Mouse (Mus musculus) MEL (cell line): ENCODE results near the gene Kcnrg. TPM values are rescaled to one million over a fixed set of nuclear protein-coding genes. Genes with fewer than 3 reads are reported as not detected.

Experiments used
- DNase-seq: peaks from one replicate; pipeline ENCODE4 v3.0.0; 2011; ENCODE audit warnings: low read depth, low spot score
- H3K27ac ChIP-seq: 2 replicates; pipeline ENCODE4 v1.5.1; 2012; ENCODE audit warnings: low read depth, mild to moderate bottlenecking, control low read depth, low read length, moderate library complexity; ENCODE audit not compliant: control insufficient read depth
- H3K27me3 ChIP-seq, 2 experiments: fragments of 150-350 bp in 1 of 2; sonication (generic) in 1 of 2; 2 replicates each; pipeline ENCODE4 v1.6.1; 2012; ENCODE audit warnings: low read length in 2 of 2, mild to moderate bottlenecking in 2 of 2, improper control_type of control experiment in 1 of 2, moderate library complexity in 1 of 2; ENCODE audit not compliant: insufficient read depth in 2 of 2, control insufficient read depth in 1 of 2
- H3K36me3 ChIP-seq, 2 experiments: 2 replicates each; pipeline ENCODE4 v1.6.1; 2012 to 2014; ENCODE audit warnings: low read length in 2 of 2, improper control_type of control experiment in 1 of 2, inconsistent platforms in 1 of 2, mild to moderate bottlenecking in 1 of 2; ENCODE audit not compliant: insufficient read depth in 2 of 2, control insufficient read depth in 1 of 2
- H3K4me1 ChIP-seq, 2 experiments: fragments of 150-350 bp in 1 of 2; sonication (generic) in 1 of 2; 2 replicates each; pipeline ENCODE4 v1.6.1; 2012; ENCODE audit warnings: low read length in 2 of 2, improper control_type of control experiment in 1 of 2, mild to moderate bottlenecking in 1 of 2; ENCODE audit not compliant: insufficient read depth in 2 of 2, control insufficient read depth in 1 of 2
- H3K4me3 ChIP-seq, 2 experiments: fragments of 150-350 bp in 1 of 2; sonication (generic) in 1 of 2; 2 replicates each; pipeline ENCODE4 v1.5.1; 2012; ENCODE audit warnings: low read depth in 2 of 2, low read length in 2 of 2, mild to moderate bottlenecking in 2 of 2, moderate library complexity in 2 of 2, control low read depth in 1 of 2, improper control_type of control experiment in 1 of 2; ENCODE audit not compliant: control insufficient read depth in 1 of 2, insufficient read depth in 1 of 2
- H3K79me2 ChIP-seq: 2 replicates; pipeline ENCODE4 v1.6.1; 2012; ENCODE audit warnings: mild to moderate bottlenecking, low read length, moderate library complexity; ENCODE audit not compliant: control insufficient read depth, poor library complexity, insufficient read depth
- H3K9ac ChIP-seq: 2 replicates; pipeline ENCODE4 v1.6.1; 2012; ENCODE audit warnings: low read depth, mild to moderate bottlenecking, control low read depth, low read length, moderate library complexity; ENCODE audit not compliant: control insufficient read depth, poor library complexity, severe bottlenecking
- H3K9me3 ChIP-seq: fragments of 150-350 bp; sonication (generic); replicated peaks from 2 replicates; pipeline ENCODE4 v1.6.1; 2012; ENCODE audit warnings: mild to moderate bottlenecking, low read length, improper control_type of control experiment, moderate library complexity; ENCODE audit not compliant: insufficient read depth
- CHD1 ChIP-seq: IDR thresholded peaks from 2 replicates; pipeline ENCODE4 v1.6.1; 2012; ENCODE audit warnings: low read depth, mild to moderate bottlenecking, inconsistent platforms, low read length, improper control_type of control experiment
- CHD2 ChIP-seq: IDR thresholded peaks from 2 replicates; pipeline ENCODE4 v1.6.1; 2011; ENCODE audit warnings: low read length, improper control_type of control experiment
- ETS1 ChIP-seq: IDR thresholded peaks from 2 replicates; pipeline ENCODE4 v1.6.1; 2012; ENCODE audit warnings: low read depth, mild to moderate bottlenecking, inconsistent platforms, low read length, improper control_type of control experiment, moderate library complexity
- GABPA ChIP-seq: IDR thresholded peaks from 2 replicates; pipeline ENCODE4 v1.6.1; 2012; ENCODE audit warnings: low read depth, mild to moderate bottlenecking, inconsistent platforms, low read length, improper control_type of control experiment, moderate library complexity
- GATA1 ChIP-seq: IDR thresholded peaks from 2 replicates; pipeline ENCODE4 v1.6.1; 2011; ENCODE audit warnings: low read depth, low read length, improper control_type of control experiment
- MAFK ChIP-seq: IDR thresholded peaks from 2 replicates; pipeline ENCODE4 v1.6.1; 2011; ENCODE audit warnings: low read depth, mild to moderate bottlenecking, low read length, improper control_type of control experiment, borderline replicate concordance
- MXI1 ChIP-seq: IDR thresholded peaks from 2 replicates; pipeline ENCODE4 v1.6.1; 2011; ENCODE audit warnings: mild to moderate bottlenecking, low read depth, low read length, improper control_type of control experiment
- MYB ChIP-seq: IDR thresholded peaks from 2 replicates; pipeline ENCODE4 v1.6.1; 2011; ENCODE audit warnings: mild to moderate bottlenecking, low read depth, low read length, improper control_type of control experiment
- NRF1 ChIP-seq: IDR thresholded peaks from 2 replicates; pipeline ENCODE4 v1.6.1; 2014; ENCODE audit warnings: low read depth, mild to moderate bottlenecking, inconsistent platforms, low read length, improper control_type of control experiment, moderate library complexity; ENCODE audit not compliant: poor library complexity, insufficient read depth, severe bottlenecking
- POLR2AphosphoS2 ChIP-seq: IDR thresholded peaks from 2 replicates; pipeline ENCODE4 v1.6.1; 2011; ENCODE audit warnings: low read length, improper control_type of control experiment
- POLR2AphosphoS5 ChIP-seq: IDR thresholded peaks from 2 replicates; pipeline ENCODE4 v1.6.1; 2012; ENCODE audit warnings: low read depth, borderline replicate concordance, mild to moderate bottlenecking, inconsistent platforms, low read length, moderate library complexity, mixed read lengths
- RCOR1 ChIP-seq: IDR thresholded peaks from 2 replicates; pipeline ENCODE4 v1.6.1; 2012; ENCODE audit warnings: low read depth, mild to moderate bottlenecking, inconsistent platforms, low read length, improper control_type of control experiment
- TAL1 ChIP-seq: IDR thresholded peaks from 2 replicates; pipeline ENCODE4 v1.6.1; 2012; ENCODE audit warnings: mild to moderate bottlenecking, inconsistent platforms, low read length, moderate library complexity, mixed read lengths
- TCF12 ChIP-seq: IDR thresholded peaks from 2 replicates; pipeline ENCODE4 v1.6.1; 2014; ENCODE audit warnings: low read depth, mild to moderate bottlenecking, inconsistent platforms, low read length, improper control_type of control experiment, moderate library complexity
- UBTF ChIP-seq: IDR thresholded peaks from 2 replicates; pipeline ENCODE4 v1.6.1; 2012; ENCODE audit warnings: low read depth, mild to moderate bottlenecking, inconsistent platforms, low read length, improper control_type of control experiment, moderate library complexity, borderline replicate concordance; ENCODE audit not compliant: insufficient read depth
- USF1 ChIP-seq: IDR thresholded peaks from 2 replicates; pipeline ENCODE4 v1.6.1; 2014; ENCODE audit warnings: low read depth, mild to moderate bottlenecking, inconsistent platforms, low read length, improper control_type of control experiment, moderate library complexity
- ZNF384 ChIP-seq: IDR thresholded peaks from 2 replicates; pipeline ENCODE4 v1.6.1; 2012; ENCODE audit warnings: low read depth, mild to moderate bottlenecking, inconsistent platforms, low read length, improper control_type of control experiment
- polyA plus RNA-seq, 2 experiments: library from polyadenylated mRNA; stranded (reverse) in 1 of 2; unstranded in 1 of 2; fragments of >175 nt in 1 of 2; fragments of >200 nt in 1 of 2; gene quantifications; 2 replicates each; pipeline versions ENCODE4 v1.2.1 to v1.2.4; 2012; ENCODE audit warnings: low replicate concordance in 2 of 2, low read depth in 1 of 2; ENCODE audit not compliant: insufficient read length in 2 of 2, insufficient read depth in 1 of 2, missing spikeins in 1 of 2
- total RNA-seq: library from RNA; depleted of rRNA; stranded (reverse); fragments of 300-350 nt; gene quantifications from 2 replicates; pipeline ENCODE4 v1.2.3, GENCODE M21; 2012

The Kcnrg gene
- total and polyA plus RNA-seq, 3 experiments: 0.04 to 0.15 TPM; not detected in 1

DNA sequence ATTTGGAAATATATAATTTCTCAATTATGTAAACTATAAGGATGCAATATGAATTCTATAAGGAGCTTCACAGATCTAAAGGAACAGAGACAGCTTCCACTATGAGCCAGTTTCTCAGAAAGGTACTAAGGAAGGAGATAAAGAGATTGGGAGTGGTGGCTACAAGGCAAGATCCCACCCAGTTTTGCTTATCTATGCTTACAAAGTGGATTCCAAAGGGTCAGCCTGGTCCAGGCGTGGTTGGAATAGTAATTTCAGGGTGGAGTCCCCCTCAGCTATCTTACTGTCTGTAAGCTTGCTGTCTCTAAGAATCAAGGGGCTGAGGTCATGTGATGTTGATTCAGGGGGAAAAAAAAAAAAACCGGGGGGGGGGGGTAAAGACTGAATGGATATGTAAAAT lies 49.2 kb downstream of the Kcnrg start:
- peak; percentile 32 for DNase-seq
- H3K9ac ChIP-seq: no peak overlapping the region
- H3K4me3 ChIP-seq: no peak overlapping the region
- peaks cover 8 to 14% of the 10 kb centered on the region in 2 experiments for H3K4me1 ChIP-seq
- no peaks in the 10 kb centered on the region for H3K9me3 ChIP-seq
- peaks cover 0 to 23% of the 10 kb centered on the region in 2 experiments; a peak in 2 of 4 replicates for H3K36me3 ChIP-seq
- 0 out of 2 replicates have a peak overlapping the region, but pooled peaks have one; percentile 12 for H3K27ac ChIP-seq
- no peaks in the 10 kb centered on the region; the same call in 1 of the 2 replicates for H3K79me2 ChIP-seq
- TF ChIP-seq GATA1 (peak; percentile 50; the same call in 1 of the 2 replicates), MXI1 (no peak), POLR2AphosphoS5 (no peak), ETS1 (no peak), MYB (no peak), USF1 (peak; percentile 71), GABPA (no peak), ZNF384 (peak; percentile 41; the same call in 1 of the 2 replicates)
- TF ChIP-seq, all 39 proteins: peak for 3
- H3K27me3 ChIP-seq: no peaks in the 10 kb centered on the region

DNA sequence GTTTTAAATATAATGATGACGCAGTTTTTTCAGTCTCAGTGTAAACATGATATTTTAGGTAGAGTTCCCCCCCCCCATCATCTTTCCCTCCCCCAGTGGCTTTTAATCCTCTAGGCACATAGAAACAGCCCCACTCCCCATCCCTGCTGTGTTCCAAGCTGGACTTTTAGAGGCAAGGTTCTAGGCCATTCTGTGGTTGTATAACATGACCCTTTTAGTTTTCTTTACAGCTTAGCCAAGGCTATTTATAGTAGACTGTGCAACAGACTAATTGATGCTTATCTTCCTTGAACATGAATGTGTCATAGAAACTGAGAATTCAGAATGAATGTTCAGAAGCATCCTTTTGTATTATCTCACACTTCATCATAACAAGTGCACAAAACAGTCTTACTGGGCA lies 54.2 kb downstream of the Kcnrg start:
- H3K4me3 ChIP-seq: no peak overlapping the region
- H3K27ac ChIP-seq: no peak overlapping the region
- H3K9ac ChIP-seq: no peak overlapping the region
- H3K27me3 ChIP-seq: no peaks in the 10 kb centered on the region
- no peak for TF ChIP-seq GATA1
- no peak for TF ChIP-seq GABPA
- no peak for TF ChIP-seq RCOR1
- TF ChIP-seq NRF1: no peak
- no peak for TF ChIP-seq TAL1
- TF ChIP-seq TCF12: no peak
- no peak for TF ChIP-seq CHD1
- no peak for TF ChIP-seq CHD2
- TF ChIP-seq POLR2AphosphoS2: no peak
- no peak for TF ChIP-seq MAFK
- TF ChIP-seq ZNF384: no peak
- no peak for TF ChIP-seq UBTF
- TF ChIP-seq, all 39 proteins: peak for 0
- Histone ChIP-seq H3K36me3 (peaks cover 0 to 31% of the 10 kb centered on the region in 2 experiments; a peak in 3 of 4 replicates), H3K79me2 (no peaks in the 10 kb centered on the region; the same call in 1 of the 2 replicates), H3K4me1 (peaks cover 10 to 16% of the 10 kb centered on the region in 2 experiments), H3K9me3 (no peaks in the 10 kb centered on the region)
- DNase-seq: no peak
